Mouse (Mus musculus): ENCODE measurements at regions not wholly inside any gene's neighbourhood (a gene's known extent, or its start where the extent isn't known, plus 50 kb on each side); places are given as distances from the start of the nearest gene placed in this dataset.

GRCm38 (mm10) chr17:77452085-77452484 lies 748.0 kb upstream of the Crim1 start:
- in situ Hi-C loops (cut with MboI, MseI): loop anchor here (5.0 to 25.0 kb wide), 3 partner anchors 710 to 1465 kb away; no protein-coding TSS in a partner anchor

DNA sequence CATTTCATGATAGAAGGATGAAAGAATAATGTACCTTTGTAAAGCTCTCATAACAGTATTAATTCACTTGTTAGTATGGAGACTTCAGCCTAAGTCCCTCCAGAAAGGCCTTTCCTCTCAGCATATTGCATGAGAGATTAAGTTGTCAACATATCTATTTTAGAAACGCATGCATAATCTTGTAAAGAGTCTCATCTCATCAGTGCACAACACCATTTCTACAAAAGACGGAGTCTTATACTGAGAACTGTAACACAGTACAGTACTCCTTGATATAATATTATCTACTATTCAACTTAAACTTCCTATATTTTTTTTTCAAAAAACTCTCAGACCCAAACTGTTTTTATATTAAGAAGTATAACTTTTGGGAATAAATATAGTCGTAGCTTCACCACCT lies 730.4 kb upstream of the Crim1 start:
- in situ Hi-C loops (cut with MboI, MseI): loop anchor here (25.0 kb wide), 2 partner anchors 693 to 1482 kb away; no protein-coding TSS in a partner anchor

GRCm38 (mm10) chr17:77470195-77470594 lies 729.9 kb upstream of the Crim1 start:
- in situ Hi-C loops (cut with MboI, MseI): loop anchor here (25.0 kb wide), 2 partner anchors 692 to 1483 kb away; no protein-coding TSS in a partner anchor

DNA sequence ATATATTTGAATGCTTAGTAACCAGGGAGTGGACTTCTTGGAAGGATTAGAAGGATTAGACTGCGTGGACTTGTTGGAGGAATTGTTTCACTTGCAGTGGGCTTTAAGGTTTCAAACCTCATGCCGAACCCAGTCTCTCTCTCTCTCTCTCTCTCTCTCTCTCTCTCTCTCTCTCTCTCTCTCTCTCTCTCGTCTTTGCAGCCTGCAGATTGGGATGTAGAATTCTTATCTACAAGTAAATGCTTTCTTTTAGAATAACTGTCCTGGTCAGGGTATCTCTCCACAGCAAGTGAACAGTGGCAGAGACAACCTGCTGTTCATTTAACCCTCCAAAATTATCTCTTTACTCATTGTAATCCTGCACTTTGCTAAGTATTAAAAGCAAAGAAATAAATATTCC lies 728.1 kb upstream of the Crim1 start:
- in situ Hi-C loops (cut with MboI, MseI): loop anchor here (25.0 kb wide), 2 partner anchors 690 to 1485 kb away; no protein-coding TSS in a partner anchor

Data from T-helper 17 cell (primary cell).